Mouse (Mus musculus): ENCODE measurements around the gene Ankrd63. TPM values are rescaled to one million over a fixed set of nuclear protein-coding genes. Genes with fewer than 3 reads are reported as not detected.
A peak's percentile ranks its signal among the peaks of the same experiment; 100 is the strongest.

Ankrd63 gene
- polyA plus RNA-seq, 1 experiment from 2014 or later = 0.06 TPM

- H3K27ac ChIP-seq (ENCODE audit: low read length) = no peak overlapping the region; the same call in 1 of the 2 replicates
These were observed 6.4 kb downstream of the Ankrd63 start for GRCm38 (mm10) chr2:118697311-118697877.

GRCm38 (mm10) chr2:118696451-118697308 is 7.1 kb downstream of the Ankrd63 start:
- H3K27me3 ChIP-seq (ENCODE audit: control insufficient read depth, insufficient read depth, low read depth, low read length) = peaks cover 25% of the 10 kb centered on the region
- peaks cover 21% of the 10 kb centered on the region for H3K4me1 ChIP-seq (replicated peaks; ENCODE audit: control insufficient read depth, insufficient read depth, low read length)
- H3K4me2 ChIP-seq (ENCODE audit: low read depth, low read length) = no peak overlapping the region
- H3K4me3 ChIP-seq (ENCODE audit: low read length) = no peak overlapping the region
- WGBS = 32% methylated on average over 21 of the region's 21 CpGs
- H3K9me3 ChIP-seq (ENCODE audit: control insufficient read depth, low read length) = no peaks in the 10 kb centered on the region
- peak; percentile 53; the same call in 1 of the 2 replicates for ATAC-seq (ENCODE audit: low read depth)
- H3K36me3 ChIP-seq (ENCODE audit: control insufficient read depth, insufficient read depth, low read length) = no peaks in the 10 kb centered on the region
- no peak overlapping the region for H3K27ac ChIP-seq (ENCODE audit: low read length)
- no peak overlapping the region for H3K9ac ChIP-seq (ENCODE audit: low read length)

More at GRCm38 (mm10) chr2:118697311-118697877, 6.4 kb downstream of the Ankrd63 start:
- Histone ChIP-seq H3K4me1 (replicated peaks; ENCODE audit: control insufficient read depth, insufficient read depth, low read length) (peaks cover 23% of the 10 kb centered on the region), H3K9me3 (ENCODE audit: control insufficient read depth, low read length) (no peaks in the 10 kb centered on the region), H3K9ac (ENCODE audit: low read length) (no peak overlapping the region), H3K27me3 (ENCODE audit: control insufficient read depth, insufficient read depth, low read depth, low read length) (peaks cover 32% of the 10 kb centered on the region), H3K4me3 (ENCODE audit: low read length) (no peak overlapping the region), H3K36me3 (ENCODE audit: control insufficient read depth, insufficient read depth, low read length) (no peaks in the 10 kb centered on the region), H3K4me2 (ENCODE audit: low read depth, low read length) (no peak overlapping the region)
- WGBS = 32% methylated on average over 5 of the region's 5 CpGs
- no peak for ATAC-seq (ENCODE audit: low read depth)

GRCm38 (mm10) chr2:118695677-118696232 is 8.0 kb downstream of the Ankrd63 start:
- Histone ChIP-seq H3K27me3 (ENCODE audit: control insufficient read depth, insufficient read depth, low read depth, low read length) (peaks cover 15% of the 10 kb centered on the region), H3K4me2 (ENCODE audit: low read depth, low read length) (no peak overlapping the region), H3K9ac (ENCODE audit: low read length) (no peak overlapping the region), H3K27ac (ENCODE audit: low read length) (no peak overlapping the region), H3K9me3 (ENCODE audit: control insufficient read depth, low read length) (no peaks in the 10 kb centered on the region), H3K4me3 (ENCODE audit: low read length) (no peak overlapping the region), H3K4me1 (replicated peaks; ENCODE audit: control insufficient read depth, insufficient read depth, low read length) (peaks cover 20% of the 10 kb centered on the region), H3K36me3 (ENCODE audit: control insufficient read depth, insufficient read depth, low read length) (no peaks in the 10 kb centered on the region)
- 20% methylated on average over 11 of the region's 11 CpGs for WGBS
- no peak for ATAC-seq (ENCODE audit: low read depth)

GRCm38 (mm10) chr2:118693370-118693966 is 10.3 kb downstream of the Ankrd63 start:
- H3K36me3 ChIP-seq (ENCODE audit: control insufficient read depth, insufficient read depth, low read length) = no peaks in the 10 kb centered on the region
- no peak overlapping the region for H3K4me2 ChIP-seq (ENCODE audit: low read depth, low read length)
- H3K27ac ChIP-seq (ENCODE audit: low read length) = no peak overlapping the region
- peaks cover 6% of the 10 kb centered on the region; the same call in 1 of the 2 replicates for H3K27me3 ChIP-seq (ENCODE audit: control insufficient read depth, insufficient read depth, low read depth, low read length)
- 73% methylated on average over 19 of the region's 19 CpGs for WGBS
- H3K9me3 ChIP-seq (ENCODE audit: control insufficient read depth, low read length) = no peaks in the 10 kb centered on the region
- peaks cover 16% of the 10 kb centered on the region for H3K4me1 ChIP-seq (replicated peaks; ENCODE audit: control insufficient read depth, insufficient read depth, low read length)
- H3K4me3 ChIP-seq (ENCODE audit: low read length) = no peak overlapping the region
- ATAC-seq (ENCODE audit: low read depth) = no peak
- no peak overlapping the region for H3K9ac ChIP-seq (ENCODE audit: low read length)

- WGBS = 74% methylated on average over 10 of the region's 10 CpGs
- no peak overlapping the region for H3K27ac ChIP-seq (ENCODE audit: low read length)
- no peaks in the 10 kb centered on the region for H3K27me3 ChIP-seq (ENCODE audit: control insufficient read depth, insufficient read depth, low read depth, low read length)
- no peak overlapping the region for H3K4me2 ChIP-seq (ENCODE audit: low read depth, low read length)
- no peaks in the 10 kb centered on the region for H3K9me3 ChIP-seq (ENCODE audit: control insufficient read depth, low read length)
- no peak overlapping the region for H3K9ac ChIP-seq (ENCODE audit: low read length)
- ATAC-seq (ENCODE audit: low read depth) = no peak
- H3K36me3 ChIP-seq (ENCODE audit: control insufficient read depth, insufficient read depth, low read length) = no peaks in the 10 kb centered on the region
- H3K4me3 ChIP-seq (ENCODE audit: low read length) = no peak overlapping the region
- 0 out of 2 replicates have a peak, but pooled peaks cover 2% of the 10 kb centered on the region for H3K4me1 ChIP-seq (replicated peaks; ENCODE audit: control insufficient read depth, insufficient read depth, low read length)
These were observed 13.9 kb downstream of the Ankrd63 start for GRCm38 (mm10) chr2:118689875-118690274.

GRCm38 (mm10) chr2:118687791-118688190 is 16.0 kb downstream of the Ankrd63 start:
- no peak overlapping the region for H3K4me2 ChIP-seq (ENCODE audit: low read depth, low read length)
- no peaks in the 10 kb centered on the region for H3K36me3 ChIP-seq (ENCODE audit: control insufficient read depth, insufficient read depth, low read length)
- no peaks in the 10 kb centered on the region for H3K27me3 ChIP-seq (ENCODE audit: control insufficient read depth, insufficient read depth, low read depth, low read length)
- H3K9ac ChIP-seq (ENCODE audit: low read length) = no peak overlapping the region
- H3K4me3 ChIP-seq (ENCODE audit: low read length) = no peak overlapping the region
- H3K9me3 ChIP-seq (ENCODE audit: control insufficient read depth, low read length) = no peaks in the 10 kb centered on the region
- H3K4me1 ChIP-seq (replicated peaks; ENCODE audit: control insufficient read depth, insufficient read depth, low read length) = 0 out of 2 replicates have a peak, but pooled peaks cover 3% of the 10 kb centered on the region
- ATAC-seq (ENCODE audit: low read depth) = no peak
- WGBS = 87% methylated on average over 3 of the region's 3 CpGs
- H3K27ac ChIP-seq (ENCODE audit: low read length) = no peak overlapping the region

- ATAC-seq (ENCODE audit: low read depth) = no peak
- Histone ChIP-seq H3K27ac (ENCODE audit: low read length) (no peak overlapping the region), H3K9me3 (ENCODE audit: control insufficient read depth, low read length) (no peaks in the 10 kb centered on the region), H3K9ac (ENCODE audit: low read length) (no peak overlapping the region), H3K36me3 (ENCODE audit: control insufficient read depth, insufficient read depth, low read length) (no peaks in the 10 kb centered on the region), H3K4me2 (ENCODE audit: low read depth, low read length) (no peak overlapping the region), H3K4me3 (ENCODE audit: low read length) (no peak overlapping the region), H3K27me3 (ENCODE audit: control insufficient read depth, insufficient read depth, low read depth, low read length) (no peaks in the 10 kb centered on the region), H3K4me1 (replicated peaks; ENCODE audit: control insufficient read depth, insufficient read depth, low read length) (peaks cover 8% of the 10 kb centered on the region; the same call in 1 of the 2 replicates)
- 38% methylated on average over 8 of the region's 8 CpGs for WGBS
These were observed 17.1 kb downstream of the Ankrd63 start for GRCm38 (mm10) chr2:118686693-118687092.

GRCm38 (mm10) chr2:118685088-118685487 is 18.7 kb downstream of the Ankrd63 start:
- no peaks in the 10 kb centered on the region for H3K27me3 ChIP-seq (ENCODE audit: control insufficient read depth, insufficient read depth, low read depth, low read length)
- no peak overlapping the region for H3K27ac ChIP-seq (ENCODE audit: low read length)
- peaks cover 8% of the 10 kb centered on the region; the same call in 1 of the 2 replicates for H3K4me1 ChIP-seq (replicated peaks; ENCODE audit: control insufficient read depth, insufficient read depth, low read length)
- no peak for ATAC-seq (ENCODE audit: low read depth)
- no peak overlapping the region for H3K4me3 ChIP-seq (ENCODE audit: low read length)
- H3K9ac ChIP-seq (ENCODE audit: low read length) = no peak overlapping the region
- no peak overlapping the region for H3K4me2 ChIP-seq (ENCODE audit: low read depth, low read length)
- H3K36me3 ChIP-seq (ENCODE audit: control insufficient read depth, insufficient read depth, low read length) = no peaks in the 10 kb centered on the region
- 76% methylated on average over 4 of the region's 4 CpGs for WGBS
- no peaks in the 10 kb centered on the region for H3K9me3 ChIP-seq (ENCODE audit: control insufficient read depth, low read length)
